Mouse (Mus musculus) myocyte (in vitro differentiated cells): ENCODE data around the gene Tnfrsf8.

ENCODE experiments used
- CEBPB ChIP-seq: IDR thresholded peaks from 2 replicates; pipeline ENCODE4 v1.6.1; 2011; ENCODE audit warnings: mild to moderate bottlenecking, moderate library complexity; ENCODE audit not compliant: poor library complexity, insufficient read depth, severe bottlenecking
- E2F4 ChIP-seq: IDR thresholded peaks from one replicate; pipeline ENCODE4 v1.6.1; 2011; ENCODE audit warnings: mild to moderate bottlenecking, control low read depth, moderate library complexity; ENCODE audit not compliant: insufficient read depth
- MAX ChIP-seq: IDR thresholded peaks from one replicate; pipeline ENCODE4 v1.6.1; 2011; ENCODE audit warnings: low read depth, mild to moderate bottlenecking, control low read depth
- MYOD1 ChIP-seq, 3 experiments: IDR thresholded peaks; one replicate each; pipeline ENCODE4 v1.6.1; 2011; ENCODE audit warnings: control low read depth in 2 of 3, low read depth in 2 of 3, mild to moderate bottlenecking in 2 of 3, moderate library complexity in 1 of 3; ENCODE audit not compliant: insufficient read length in 2 of 3, control insufficient read depth in 1 of 3
- MYOG ChIP-seq, 3 experiments: IDR thresholded peaks; one replicate each; pipeline ENCODE4 v1.6.1; 2011; ENCODE audit warnings: control low read depth in 2 of 3, low read depth in 2 of 3, mild to moderate bottlenecking in 2 of 3; ENCODE audit not compliant: insufficient read length in 2 of 3, control insufficient read depth in 1 of 3, insufficient read depth in 1 of 3
- POLR2A ChIP-seq: IDR thresholded peaks from one replicate; pipeline ENCODE4 v1.6.1; 2011; ENCODE audit warnings: low read depth, mild to moderate bottlenecking, control low read depth, moderate library complexity; ENCODE audit not compliant: insufficient read length
- POLR2AphosphoS2 ChIP-seq: IDR thresholded peaks from one replicate; pipeline ENCODE4 v1.6.1; 2011; ENCODE audit warnings: low read depth, control low read depth; ENCODE audit not compliant: insufficient read length
- SRF ChIP-seq: IDR thresholded peaks from one replicate; pipeline ENCODE4 v1.6.1; 2011; ENCODE audit warnings: low read depth; ENCODE audit not compliant: control insufficient read depth, insufficient read length
- TCF12 ChIP-seq: IDR thresholded peaks from one replicate; pipeline ENCODE4 v1.6.1; 2011; ENCODE audit warnings: mild to moderate bottlenecking, control low read depth; ENCODE audit not compliant: poor library complexity, insufficient read depth, severe bottlenecking
- USF1 ChIP-seq: IDR thresholded peaks from one replicate; pipeline ENCODE4 v1.6.1; 2011; ENCODE audit warnings: low read depth, mild to moderate bottlenecking, control low read depth, moderate library complexity

DNA sequence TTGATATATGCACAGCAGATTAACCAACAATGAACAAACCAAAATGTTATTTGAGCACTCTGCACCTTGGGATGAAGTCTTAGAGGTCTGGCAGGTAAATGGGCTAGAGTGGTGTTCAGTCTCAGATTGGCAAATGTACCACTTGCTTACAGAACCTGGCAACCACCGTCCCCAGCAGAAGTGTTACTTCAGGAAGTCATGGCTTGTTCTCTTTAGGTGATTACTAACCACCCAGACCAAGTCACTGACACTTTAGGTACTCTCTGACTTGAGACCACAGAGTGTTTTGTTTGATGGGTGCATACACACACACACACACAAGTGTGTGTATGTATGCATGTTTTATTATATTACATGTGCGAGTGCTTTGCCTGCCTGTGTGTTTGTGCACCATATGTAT is 36.7 kb downstream of the Tnfrsf8 start:
- TF ChIP-seq POLR2A, result no peak
- TF ChIP-seq USF1, result no peak
- TF ChIP-seq E2F4, result no peak
- no peak for TF ChIP-seq TCF12
- no peak for TF ChIP-seq MYOG (IDR thresholded peaks at IDR 0.05; ENCODE audit: control insufficient read depth in 1 of 3, insufficient read depth in 1 of 3, insufficient read length in 2 of 3, low read depth in 2 of 3)
- TF ChIP-seq MAX, result no peak
- no peak for TF ChIP-seq SRF
- TF ChIP-seq CEBPB, result no peak
- no peak for TF ChIP-seq POLR2AphosphoS2
- TF ChIP-seq MYOD1 (IDR thresholded peaks at IDR 0.05; ENCODE audit: control insufficient read depth in 1 of 3, insufficient read length in 2 of 3, low read depth in 2 of 3), result no peak
